Mouse (Mus musculus): ENCODE data around the gene Zfp507. TPM values are rescaled to one million over a fixed set of nuclear protein-coding genes. Genes with fewer than 3 reads are reported as not detected.

Gene Zfp507
- total RNA-seq, 2 experiments from 2014 or later, result 13.0 to 13.9 TPM

GRCm38 (mm10) chr7:35782252-35782651 is 20.6 kb downstream of the Zfp507 start:
- no peak for DNase-seq

- no peak for DNase-seq
These were observed 28.7 kb downstream of the Zfp507 start for GRCm38 (mm10) chr7:35774127-35774526.

- no peak for DNase-seq
These were observed 30.5 kb downstream of the Zfp507 start for GRCm38 (mm10) chr7:35772347-35772746.

DNA sequence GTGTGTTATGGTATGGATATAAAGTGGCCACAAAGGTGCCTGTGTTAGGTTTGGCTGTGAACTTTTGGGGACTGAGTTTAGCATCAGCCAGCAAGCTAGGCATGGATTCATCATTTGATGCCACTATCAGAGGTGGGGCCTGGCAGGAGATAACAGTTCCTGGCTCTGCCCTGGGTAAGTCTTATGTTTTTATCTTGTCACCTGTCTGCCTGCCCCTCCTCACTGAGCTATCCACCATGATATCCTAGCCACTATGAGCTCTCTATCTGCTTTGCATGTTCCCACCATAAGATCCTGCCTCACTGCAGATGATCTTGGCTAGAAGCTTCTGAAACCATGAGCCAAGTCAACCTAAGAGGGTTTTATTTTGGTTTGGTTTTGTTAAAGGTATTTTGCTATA is 31.7 kb downstream of the Zfp507 start:
- DNase-seq, result no peak

- DNase-seq, result no peak
These were observed 32.7 kb downstream of the Zfp507 start for GRCm38 (mm10) chr7:35770122-35770521.

DNA sequence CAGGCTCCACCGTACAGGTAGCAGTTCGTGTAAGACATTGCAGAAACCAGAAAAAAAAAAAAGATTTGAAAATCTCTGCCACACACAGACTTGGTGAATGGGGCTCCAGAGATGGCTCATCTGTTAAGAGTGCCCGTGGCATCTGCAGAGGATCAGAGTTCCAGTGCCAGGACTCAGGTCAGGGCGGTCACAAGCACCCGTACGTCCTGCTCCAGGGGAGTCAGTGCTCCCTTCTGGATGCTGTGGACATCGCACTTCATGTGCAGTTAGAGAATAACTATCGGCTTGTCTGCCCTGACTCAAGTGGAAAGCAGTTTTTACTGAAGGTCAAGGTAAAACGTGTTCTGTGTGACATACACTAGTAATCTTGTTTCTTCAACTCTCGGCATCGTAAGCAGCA is 38.3 kb downstream of the Zfp507 start:
- no peak for DNase-seq

DNA sequence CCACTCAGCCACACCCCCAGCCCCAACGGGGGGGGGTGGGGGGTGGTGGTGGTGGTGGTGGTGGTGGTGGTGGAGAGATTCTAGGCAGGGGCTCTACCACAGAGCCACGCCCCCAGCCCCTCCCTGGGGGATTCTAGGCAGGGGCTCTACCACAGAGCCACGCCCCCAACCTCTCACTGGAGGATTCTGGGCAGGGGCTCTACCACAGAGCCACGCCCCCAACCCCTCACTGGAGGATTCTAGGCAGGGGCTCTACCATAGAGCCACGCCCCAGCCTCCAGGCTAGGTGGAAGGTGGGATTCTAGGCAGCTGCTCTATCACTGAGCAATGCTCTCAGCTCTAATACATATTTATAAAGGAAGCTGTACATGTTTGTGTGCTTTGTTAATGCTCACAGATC is 41.0 kb downstream of the Zfp507 start:
- DNase-seq, result no peak

GRCm38 (mm10) chr7:35759602-35760001 is 43.2 kb downstream of the Zfp507 start:
- DNase-seq, result no peak

- DNase-seq, result no peak
These were observed 46.0 kb downstream of the Zfp507 start for GRCm38 (mm10) chr7:35756510-35757440.

- DNase-seq, result no peak
These were observed 48.0 kb downstream of the Zfp507 start for GRCm38 (mm10) chr7:35754886-35755168.

DNA sequence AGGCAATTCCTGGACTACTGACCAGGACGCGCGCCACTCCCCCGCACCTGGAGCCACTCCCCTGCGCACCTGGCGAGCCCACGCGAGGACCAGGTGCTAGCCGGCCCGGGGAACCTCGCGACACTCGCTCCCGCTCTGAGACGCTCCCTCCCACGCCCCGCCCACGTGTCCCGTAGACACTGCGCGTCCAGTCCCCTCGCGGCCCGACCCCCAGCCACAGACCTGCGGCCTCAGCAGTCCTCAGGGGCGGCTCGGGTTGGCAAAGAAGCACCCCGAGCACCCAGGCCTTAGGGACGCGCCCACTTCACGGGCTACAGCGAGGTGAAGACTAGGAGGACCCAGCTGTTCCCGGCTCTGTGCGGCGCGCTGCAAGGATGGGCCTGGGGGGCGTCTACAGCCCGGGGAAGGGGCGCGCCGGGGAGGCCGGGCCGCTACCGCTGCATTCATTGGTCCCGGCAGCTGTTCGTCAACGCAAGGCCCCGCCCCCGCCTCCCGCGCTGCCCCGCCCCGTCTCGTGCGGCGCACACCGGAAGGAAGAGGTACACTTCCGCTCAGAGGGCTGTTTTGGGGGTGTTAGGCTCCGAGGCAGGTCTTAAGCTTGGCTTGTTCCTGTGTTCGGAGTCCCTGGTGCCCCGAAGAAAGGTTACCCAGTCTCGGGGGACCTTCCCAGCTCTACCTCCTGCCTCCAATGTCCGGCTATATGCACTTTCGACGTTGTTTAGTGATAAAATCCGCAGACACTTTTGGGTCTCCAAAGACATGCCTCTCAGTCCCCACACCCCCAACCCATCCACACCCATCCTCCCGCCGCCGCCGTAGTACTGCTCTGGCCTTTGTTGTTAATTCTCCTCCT is 48.5 kb downstream of the Zfp507 start, which contains the start of gene Dpy19l3:
Dpy19l3 (minus strand) TSS at position 422 of the 853 bp plus-strand sequence.
- DNase-seq, result peak; percentile 86 to 89

- peak in 1 of 2 experiments; percentile 14 for DNase-seq
These were observed 49.3 kb downstream of the Zfp507 start for GRCm38 (mm10) chr7:35753319-35754032.

- DNase-seq, result no peak
These were observed 51.9 kb downstream of the Zfp507 start for GRCm38 (mm10) chr7:35750873-35751272.

DNA sequence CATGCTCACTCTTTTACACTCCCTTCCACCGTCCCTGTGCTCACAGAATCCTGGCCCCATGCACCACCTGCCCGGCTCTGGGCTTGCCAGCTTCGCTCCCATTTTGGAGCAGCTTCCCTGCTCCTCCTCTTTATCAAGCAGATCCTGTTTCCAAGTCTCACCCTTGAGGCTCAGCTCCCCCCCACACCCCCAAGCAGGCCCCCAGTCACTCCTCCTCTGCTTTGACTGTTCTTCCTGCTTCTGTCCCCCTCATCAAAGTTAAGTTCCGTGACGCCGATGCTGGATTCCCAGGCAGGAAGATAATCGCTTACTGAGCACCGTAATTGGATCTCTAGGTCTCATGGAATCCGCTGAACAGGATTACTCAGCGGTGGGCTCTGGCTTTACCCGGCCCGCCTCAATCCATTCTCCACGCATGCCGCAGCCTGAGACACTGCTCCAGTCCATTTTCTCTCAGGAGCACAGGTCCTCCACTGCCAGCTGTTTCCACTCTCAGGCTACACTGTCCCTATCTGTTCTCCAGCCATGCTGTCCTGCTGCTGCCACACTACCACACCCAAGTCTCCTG is 55.3 kb downstream of the Zfp507 start:
- no peak for DNase-seq

- no peak for DNase-seq
These were observed 56.0 kb downstream of the Zfp507 start for GRCm38 (mm10) chr7:35746686-35747396.

DNA sequence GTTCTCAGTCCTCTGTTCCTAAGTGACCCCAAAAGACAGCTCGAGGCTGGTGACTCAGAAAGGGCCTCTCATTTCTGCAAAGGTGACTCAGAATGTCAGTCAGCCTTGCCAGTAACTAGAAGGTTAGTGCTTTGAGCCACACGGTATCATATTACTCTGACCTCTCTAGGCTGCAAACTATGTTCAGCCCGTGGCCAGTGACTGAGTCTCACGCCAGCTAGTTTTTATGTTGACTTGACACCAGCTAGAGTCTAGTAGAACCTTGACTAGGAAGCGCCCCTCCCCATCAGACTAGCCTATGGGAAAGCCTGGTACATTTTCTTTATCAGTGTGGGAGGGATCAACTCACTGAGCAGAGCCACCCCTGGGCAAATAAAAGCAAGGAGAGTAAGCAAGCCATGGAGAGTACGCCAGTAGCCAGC is 57.5 kb downstream of the Zfp507 start:
- DNase-seq, result no peak

DNA sequence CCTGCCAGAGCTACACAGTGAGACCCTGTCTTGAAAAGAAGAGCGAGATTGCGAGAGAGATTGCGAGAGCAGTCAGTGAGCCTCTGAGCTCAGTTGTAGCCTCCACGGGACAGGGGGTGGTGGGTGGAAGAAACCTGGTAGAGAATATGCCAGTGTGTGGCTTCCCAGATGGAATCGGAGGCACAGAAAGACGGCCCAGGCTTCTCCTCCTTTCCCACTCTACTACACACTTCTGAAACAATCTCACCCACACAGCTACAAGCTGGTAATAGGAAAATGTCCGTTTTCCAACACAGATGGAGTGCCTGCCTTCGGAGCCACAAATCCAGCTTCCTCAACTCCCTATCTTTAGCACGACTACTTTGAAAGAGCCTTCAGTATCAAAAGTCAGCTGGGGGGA is 58.0 kb downstream of the Zfp507 start:
- no peak for DNase-seq

DNA sequence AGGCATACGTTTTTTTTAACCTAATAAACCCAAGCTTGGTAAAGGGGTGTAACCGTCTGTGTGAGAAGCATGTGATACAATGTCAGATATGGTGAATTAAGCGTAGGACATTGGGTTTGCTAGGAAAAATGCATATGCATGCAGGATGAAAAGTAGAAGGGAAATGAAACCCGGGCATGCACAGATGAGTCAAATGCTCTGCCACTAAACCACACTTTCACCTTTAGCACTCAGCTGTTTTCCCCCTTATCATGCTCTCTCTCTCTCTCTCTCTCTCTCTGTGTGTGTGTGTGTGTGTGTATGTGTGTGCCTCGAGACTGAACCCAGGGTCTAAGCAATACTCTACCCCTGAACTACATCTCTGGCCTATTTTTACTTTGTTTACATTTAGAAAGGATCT is 60.5 kb downstream of the Zfp507 start:
- DNase-seq, result no peak

DNA sequence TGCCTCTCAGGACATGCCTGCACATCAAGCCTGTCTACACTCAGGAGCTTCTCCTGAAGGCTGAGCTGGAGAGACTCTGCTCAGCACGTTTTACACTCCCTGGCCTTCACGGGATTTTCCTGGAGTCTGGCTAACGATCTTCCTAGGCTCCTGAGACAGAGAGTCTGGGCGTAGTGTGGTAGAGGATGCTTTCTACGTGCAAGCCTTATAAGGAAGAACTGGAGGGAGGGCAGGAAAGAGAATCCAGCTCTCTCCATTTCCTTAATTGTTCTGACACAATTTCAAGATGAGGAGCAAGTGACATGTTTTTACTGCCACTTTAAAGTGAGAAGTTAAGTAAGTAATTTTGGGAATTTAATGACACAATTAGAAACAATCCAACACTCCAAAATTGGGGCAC is 60.9 kb downstream of the Zfp507 start:
- DNase-seq, result no peak

DNA sequence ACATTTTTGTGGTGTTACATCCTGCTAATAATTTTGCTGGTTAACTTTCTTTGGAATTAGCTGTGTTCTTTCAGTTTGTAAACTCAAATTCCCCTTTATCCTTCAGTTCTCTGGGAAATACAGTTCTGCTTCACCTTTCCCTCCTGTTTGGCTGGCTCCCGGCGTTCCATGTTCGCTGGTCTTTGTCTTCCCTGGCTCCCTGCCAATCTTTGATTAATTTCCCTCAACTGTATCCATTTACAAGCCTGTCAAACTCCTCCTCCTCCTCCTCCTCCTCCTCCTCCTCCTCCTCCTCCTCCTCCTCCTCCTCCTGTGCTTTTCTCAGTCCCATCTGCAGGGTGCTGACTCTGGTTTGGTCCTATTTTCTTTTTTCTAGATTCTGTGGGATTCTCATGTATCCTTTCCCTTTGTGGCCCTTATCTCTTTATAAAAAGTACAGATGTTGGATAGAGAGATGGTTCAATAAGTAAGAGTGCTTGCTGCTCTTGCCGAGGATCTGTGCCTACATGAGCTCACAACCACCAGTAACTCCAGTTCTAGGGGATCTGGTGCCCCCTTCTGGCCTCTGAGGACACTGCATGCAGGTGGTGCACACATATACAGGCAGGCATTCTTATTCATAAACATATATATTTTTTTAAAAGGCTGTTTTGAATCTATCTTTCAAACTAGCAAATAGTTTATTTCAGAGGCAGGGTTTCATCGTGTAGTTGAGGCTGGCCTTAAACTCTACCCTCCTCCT is 62.1 kb downstream of the Zfp507 start:
- DNase-seq, result peak; percentile 14 to 55

DNA sequence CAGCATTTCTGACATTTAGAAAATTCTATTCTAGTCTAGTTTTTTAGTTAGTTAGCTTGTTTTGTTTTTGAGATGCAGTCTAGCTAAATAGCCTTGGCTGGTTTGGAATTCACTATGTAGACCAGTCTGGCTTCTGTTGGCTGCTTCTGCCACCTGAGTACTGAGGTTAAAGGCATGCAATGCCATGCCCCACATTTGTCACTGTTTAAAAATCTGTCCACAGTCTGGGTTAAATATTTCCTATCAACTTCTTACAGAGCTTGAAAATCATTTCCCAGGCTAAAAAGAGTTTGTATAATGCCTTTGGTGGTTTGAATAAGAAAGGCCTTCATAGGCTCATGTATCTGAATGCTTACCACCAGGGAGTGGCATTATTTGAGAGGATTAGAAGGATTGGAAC is 63.9 kb downstream of the Zfp507 start:
- no peak for DNase-seq

Data from heart, adult 18-20 months (tissue).